Mouse (Mus musculus) CH12.LX (cell line): ENCODE measurements around the gene Ubl5.

Experiments used
- CTCF ChIP-seq, 2 experiments: IDR thresholded peaks in 1 of 2; conservative IDR thresholded peaks in 1 of 2; 2 replicates each; pipeline ENCODE4 v1.5.1; 2011 to 2012; ENCODE audit warnings: low read depth in 2 of 2, low read length in 2 of 2, improper control_type of control experiment in 1 of 2, inconsistent platforms in 1 of 2, mild to moderate bottlenecking in 1 of 2, moderate library complexity in 1 of 2
- E2F4 ChIP-seq: IDR thresholded peaks from 2 replicates; pipeline ENCODE4 v1.6.1; 2011; ENCODE audit warnings: low read depth, low read length, improper control_type of control experiment; ENCODE audit not compliant: insufficient replicate concordance
- ELF1 ChIP-seq: IDR thresholded peaks from 2 replicates; pipeline ENCODE4 v1.6.1; 2014; ENCODE audit warnings: low read depth, mild to moderate bottlenecking, inconsistent platforms, low read length, improper control_type of control experiment
- EP300 ChIP-seq: IDR thresholded peaks from 2 replicates; pipeline ENCODE4 v1.6.1; 2011; ENCODE audit warnings: low read length, improper control_type of control experiment
- MAX ChIP-seq: IDR thresholded peaks from 2 replicates; pipeline ENCODE4 v1.6.1; 2011; ENCODE audit warnings: low read length, improper control_type of control experiment
- MAZ ChIP-seq: IDR thresholded peaks from 2 replicates; pipeline ENCODE4 v1.6.1; 2012; ENCODE audit warnings: low read depth, mild to moderate bottlenecking, inconsistent platforms, low read length, improper control_type of control experiment, moderate library complexity
- MYC ChIP-seq: IDR thresholded peaks from 2 replicates; pipeline ENCODE4 v1.6.1; 2011; ENCODE audit warnings: low read depth, mild to moderate bottlenecking, improper control_type of control experiment, low read length
- POLR2A ChIP-seq: IDR thresholded peaks from 2 replicates; pipeline ENCODE4 v1.6.1; 2011; ENCODE audit warnings: low read depth, mild to moderate bottlenecking, improper control_type of control experiment, low read length
- ZC3H11A ChIP-seq: IDR thresholded peaks from 2 replicates; pipeline ENCODE4 v1.6.1; 2012; ENCODE audit warnings: low read depth, mild to moderate bottlenecking, inconsistent platforms, low read length, improper control_type of control experiment
- ZNF384 ChIP-seq: IDR thresholded peaks from 2 replicates; pipeline ENCODE4 v1.6.1; 2012; ENCODE audit warnings: low read depth, low read length, improper control_type of control experiment, inconsistent platforms

- TF ChIP-seq CTCF (conservative IDR thresholded peaks at IDR 0.05 in 1 of 2, IDR thresholded peaks at IDR 0.05 in 1 of 2; ENCODE audit: low read depth in 2 of 2, low read length in 2 of 2), result no peak
- TF ChIP-seq MYC, result no peak
- TF ChIP-seq ELF1, result no peak
- no peak for TF ChIP-seq ZC3H11A
- no peak for TF ChIP-seq E2F4
- no peak for TF ChIP-seq MAZ
- TF ChIP-seq POLR2A, result no peak
- no peak for TF ChIP-seq ZNF384
- no peak for TF ChIP-seq MAX
- no peak for TF ChIP-seq EP300
Observed at GRCm38 (mm10) chr9:20672047-20672446, 29.4 kb downstream of the Ubl5 start.
